Mouse (Mus musculus) testis, adult 2 months (tissue): ENCODE measurements around the gene Fcho2.

Source experiments
- CTCF ChIP-seq: fragments of 200-500 bp; IDR thresholded peaks from 2 replicates; pipeline ENCODE4 v1.5.1; 2012; ENCODE audit warnings: low read depth, mild to moderate bottlenecking, inconsistent platforms, low read length, moderate library complexity; ENCODE audit not compliant: control insufficient read depth, insufficient read depth, insufficient replicate concordance
- POLR2A ChIP-seq: fragments of 200-500 bp; IDR thresholded peaks from 2 replicates; pipeline ENCODE4 v1.6.1; 2012; ENCODE audit warnings: low read depth, mild to moderate bottlenecking, inconsistent platforms, low read length, moderate library complexity; ENCODE audit not compliant: control insufficient read depth

DNA sequence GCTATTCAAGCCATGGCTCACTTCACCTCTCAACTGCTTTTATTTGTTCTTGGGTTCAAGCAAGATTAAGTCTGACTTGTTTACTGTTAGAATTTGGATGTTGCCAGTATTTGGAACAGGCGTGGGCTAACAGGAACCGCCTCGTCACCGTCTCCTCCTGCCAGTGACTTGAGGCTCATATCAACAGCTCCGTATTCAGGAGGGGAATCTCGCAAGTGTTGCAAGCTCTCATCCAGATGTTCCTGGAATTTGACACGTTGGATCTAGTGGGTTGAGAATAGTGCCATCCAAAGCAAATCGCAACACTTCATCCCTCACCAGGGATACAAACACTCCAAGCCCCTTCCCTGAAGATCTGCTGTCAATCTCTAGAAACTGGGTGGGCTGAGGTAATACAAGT is 105.0 kb downstream of the Fcho2 start:
- TF ChIP-seq CTCF: no peak
- no peak for TF ChIP-seq POLR2A
